Mouse (Mus musculus) B cell, adult 2 months (primary cell): Measurements from ENCODE around the gene Them7.

Experiments
- DNase-seq, 2 experiments: peaks; one replicate each; pipeline ENCODE4 v3.0.0; 2022

Them7 gene

GRCm38 (mm10) chr2:105235380-105236115 lies 11.4 kb downstream of the Them7 start:
- DNase-seq: no peak

GRCm38 (mm10) chr2:105237424-105237823 lies 13.3 kb downstream of the Them7 start:
- no peak for DNase-seq

- no peak for DNase-seq
Observed at GRCm38 (mm10) chr2:105237841-105238240, 13.7 kb downstream of the Them7 start.

GRCm38 (mm10) chr2:105238775-105239174 lies 14.7 kb downstream of the Them7 start:
- no peak for DNase-seq

GRCm38 (mm10) chr2:105240631-105241030 lies 16.5 kb downstream of the Them7 start:
- no peak for DNase-seq

GRCm38 (mm10) chr2:105242940-105243339 lies 18.8 kb downstream of the Them7 start:
- no peak for DNase-seq

GRCm38 (mm10) chr2:105244733-105245132 lies 20.6 kb downstream of the Them7 start:
- no peak for DNase-seq

GRCm38 (mm10) chr2:105251978-105252377 lies 27.9 kb downstream of the Them7 start:
- DNase-seq: no peak

GRCm38 (mm10) chr2:105252824-105253223 lies 28.7 kb downstream of the Them7 start:
- DNase-seq: no peak

GRCm38 (mm10) chr2:105255457-105255856 lies 31.3 kb downstream of the Them7 start:
- no peak for DNase-seq

- DNase-seq: no peak
Observed at GRCm38 (mm10) chr2:105256427-105257071, 32.4 kb downstream of the Them7 start.

- no peak for DNase-seq
Observed at GRCm38 (mm10) chr2:105257376-105257775, 33.3 kb downstream of the Them7 start.

GRCm38 (mm10) chr2:105261335-105261734 lies 37.2 kb downstream of the Them7 start:
- no peak for DNase-seq

- no peak for DNase-seq
Observed at GRCm38 (mm10) chr2:105263219-105263618, 39.1 kb downstream of the Them7 start.

- DNase-seq: no peak
Observed at GRCm38 (mm10) chr2:105282407-105283077, 58.4 kb downstream of the Them7 start.

GRCm38 (mm10) chr2:105283811-105284210 lies 59.7 kb downstream of the Them7 start:
- DNase-seq: no peak

- no peak for DNase-seq
Observed at GRCm38 (mm10) chr2:105284855-105285254, 60.7 kb downstream of the Them7 start.

GRCm38 (mm10) chr2:105295823-105296222 lies 71.7 kb downstream of the Them7 start:
- no peak for DNase-seq

- peak in 1 of 2 experiments; percentile 3 for DNase-seq
Observed at GRCm38 (mm10) chr2:105298888-105299287, 74.8 kb downstream of the Them7 start.

- DNase-seq: no peak
Observed at GRCm38 (mm10) chr2:105301082-105301481, 77.0 kb downstream of the Them7 start.

GRCm38 (mm10) chr2:105301531-105301930 lies 77.4 kb downstream of the Them7 start:
- DNase-seq: no peak

GRCm38 (mm10) chr2:105303962-105304514 lies 79.9 kb downstream of the Them7 start:
- DNase-seq: no peak

GRCm38 (mm10) chr2:105305876-105306275 lies 81.8 kb downstream of the Them7 start:
- DNase-seq: no peak

- no peak for DNase-seq
Observed at GRCm38 (mm10) chr2:105311414-105311813, 87.3 kb downstream of the Them7 start.
